Mouse (Mus musculus) midbrain, embryonic 10.5 days (tissue): ENCODE data around the gene Cul9. TPM values are rescaled to one million over a fixed set of nuclear protein-coding genes. Genes with fewer than 3 reads are reported as not detected.
"Not testable (repeated sequence)": the region's sequence is repeated elsewhere in the genome, so short reads cannot be mapped to it uniquely, and the experiment has no call there.

Experiments used
- DNase-seq: peaks from one replicate; pipeline ENCODE4 v3.0.0-alpha.2; 2017; ENCODE audit warnings: low spot score
- H3K27ac ChIP-seq: fragments of 300-500 bp; sonication (generic); replicated peaks from 2 replicates; pipeline ENCODE4 v1.5.1; 2016; ENCODE audit warnings: mild to moderate bottlenecking
- H3K27me3 ChIP-seq: fragments of 300-500 bp; sonication (generic); 2 replicates; pipeline ENCODE4 v1.6.1; 2016; ENCODE audit warnings: low read depth, mild to moderate bottlenecking; ENCODE audit not compliant: poor library complexity, severe bottlenecking
- H3K36me3 ChIP-seq: fragments of 300-500 bp; sonication (generic); 2 replicates; pipeline ENCODE4 v1.6.1; 2016; ENCODE audit warnings: mild to moderate bottlenecking, moderate library complexity
- H3K4me1 ChIP-seq: fragments of 300-500 bp; sonication (generic); 2 replicates; pipeline ENCODE4 v1.6.1; 2016
- H3K4me3 ChIP-seq: fragments of 300-500 bp; sonication (generic); 2 replicates; pipeline ENCODE4 v1.5.1; 2016; ENCODE audit warnings: mild to moderate bottlenecking, moderate library complexity
- H3K9me3 ChIP-seq: fragments of 300-500 bp; sonication (generic); replicated peaks from 2 replicates; pipeline ENCODE4 v1.6.1; 2016; ENCODE audit warnings: mild to moderate bottlenecking
- WGBS: fragments of 180-500 bp; shearing (Covaris S2); methylation state at CpG from one replicate; pipeline ENCODE4 v1.1.7; 2016; 5-methylcytosine and 5-hydroxymethylcytosine counted together
- polyA plus RNA-seq: library from polyadenylated mRNA; unstranded; fragments of >200 nt; fragmentation: Nextera tagmentation; extraction: Ambion mirVana; gene quantifications from 2 replicates; pipeline ENCODE4 v1.2.1, GENCODE M21; 2016

Gene Cul9
- polyA plus RNA-seq, 1 experiment from 2014 or later = 4.4 TPM

- DNase-seq = no peak
These were observed 25.7 kb downstream of the Cul9 start for GRCm38 (mm10) chr17:46520385-46520979.

DNA sequence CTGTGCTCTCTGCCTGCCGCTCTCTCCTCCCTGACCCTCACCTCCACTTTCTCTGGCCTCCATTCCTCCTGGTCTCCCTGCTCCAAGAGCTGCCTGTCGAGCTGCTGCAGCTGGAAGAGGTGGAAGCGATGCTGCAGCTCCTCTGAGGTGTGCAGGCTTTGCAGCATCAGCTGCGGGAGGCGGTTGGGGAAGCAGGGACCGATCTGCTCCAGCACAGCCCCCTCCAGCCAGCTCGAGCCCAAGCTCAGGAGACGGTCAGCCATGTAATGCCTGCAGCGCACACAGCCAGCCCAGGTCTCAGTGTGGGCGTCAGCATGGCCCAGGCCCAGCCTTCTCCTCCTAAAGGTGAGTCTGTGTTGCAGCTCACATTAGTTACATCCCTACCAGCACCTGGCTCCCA lies 26.2 kb downstream of the Cul9 start:
- H3K4me1 ChIP-seq = peaks cover 24% of the 10 kb centered on the region
- peaks cover 40% of the 10 kb centered on the region for H3K27me3 ChIP-seq
- WGBS = 54% methylated on average over 10 of the region's 10 CpGs
- no peaks in the 10 kb centered on the region for H3K36me3 ChIP-seq
- peak overlapping the region; percentile 24 for H3K4me3 ChIP-seq
- no peak for DNase-seq
- H3K9me3 ChIP-seq = no peaks in the 10 kb centered on the region
- H3K27ac ChIP-seq = peak overlapping the region; percentile 24; the same call in 1 of the 2 replicates

More at GRCm38 (mm10) chr17:46520385-46520979, 25.7 kb downstream of the Cul9 start:
- H3K9me3 ChIP-seq = no peaks in the 10 kb centered on the region
- peak overlapping the region; percentile 24 for H3K4me3 ChIP-seq
- 51% methylated on average over 25 of the region's 25 CpGs for WGBS
- peak overlapping the region; percentile 47; the same call in 1 of the 2 replicates for H3K27ac ChIP-seq
- peaks cover 43% of the 10 kb centered on the region for H3K27me3 ChIP-seq
- H3K4me1 ChIP-seq = peaks cover 24% of the 10 kb centered on the region
- no peaks in the 10 kb centered on the region for H3K36me3 ChIP-seq

- no peaks in the 10 kb centered on the region for H3K27me3 ChIP-seq
- H3K36me3 ChIP-seq = no peaks in the 10 kb centered on the region
- H3K9me3 ChIP-seq = no peaks in the 10 kb centered on the region
- no peak overlapping the region for H3K4me3 ChIP-seq
- no peak overlapping the region for H3K27ac ChIP-seq
- H3K4me1 ChIP-seq = peaks cover 2% of the 10 kb centered on the region; the same call in 1 of the 2 replicates
- no peak for DNase-seq
- 63% methylated on average over 2 of the region's 2 CpGs for WGBS
These were observed 32.9 kb downstream of the Cul9 start for GRCm38 (mm10) chr17:46513329-46513728.

- H3K27ac ChIP-seq = no peak overlapping the region
- peak; percentile 50 for DNase-seq
- 49% methylated on average over 11 of the region's 11 CpGs for WGBS
- H3K27me3 ChIP-seq = no peaks in the 10 kb centered on the region
- H3K4me1 ChIP-seq = peaks cover under 1% of the 10 kb centered on the region; the same call in 1 of the 2 replicates
- no peaks in the 10 kb centered on the region for H3K9me3 ChIP-seq
- H3K36me3 ChIP-seq = no peaks in the 10 kb centered on the region
- no peak overlapping the region for H3K4me3 ChIP-seq
These were observed 35.0 kb downstream of the Cul9 start for GRCm38 (mm10) chr17:46511059-46511710.

GRCm38 (mm10) chr17:46505617-46506016 lies 40.6 kb downstream of the Cul9 start:
- Histone ChIP-seq H3K9me3 (no peaks in the 10 kb centered on the region), H3K4me1 (no peaks in the 10 kb centered on the region), H3K27ac (no peak overlapping the region), H3K36me3 (peaks cover 21% of the 10 kb centered on the region), H3K4me3 (no peak overlapping the region), H3K27me3 (no peaks in the 10 kb centered on the region)
- DNase-seq = no peak
- 90% methylated on average over 3 of the region's 3 CpGs for WGBS

GRCm38 (mm10) chr17:46503847-46504638 lies 42.1 kb downstream of the Cul9 start:
- no peaks in the 10 kb centered on the region for H3K9me3 ChIP-seq
- H3K27ac ChIP-seq = no peak overlapping the region; the same call in 1 of the 2 replicates
- WGBS = 83% methylated on average over 14 of the region's 14 CpGs
- H3K36me3 ChIP-seq = peaks cover 37% of the 10 kb centered on the region
- DNase-seq = no peak
- H3K4me3 ChIP-seq = no peak overlapping the region
- no peaks in the 10 kb centered on the region for H3K4me1 ChIP-seq
- H3K27me3 ChIP-seq = no peaks in the 10 kb centered on the region

DNA sequence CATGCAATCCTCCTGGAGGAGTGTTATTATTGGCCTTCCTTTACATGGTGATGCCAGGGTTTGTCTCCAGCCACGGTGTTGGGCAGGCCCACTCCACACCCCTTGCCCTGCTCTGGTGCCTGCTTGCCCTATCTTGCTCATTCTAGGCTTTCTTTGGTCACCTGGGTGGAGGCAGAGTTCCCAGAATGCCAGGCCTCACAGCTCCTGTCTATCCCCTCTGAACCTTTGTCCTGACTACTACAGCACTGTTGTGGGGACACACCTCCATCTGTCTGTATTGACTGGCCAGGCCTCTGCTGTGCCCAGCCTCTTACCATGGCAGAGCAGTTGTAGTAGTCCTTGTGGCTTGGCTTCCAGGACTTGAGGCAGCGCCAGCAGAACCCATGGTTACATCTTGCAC lies 43.4 kb downstream of the Cul9 start:
- H3K4me1 ChIP-seq = peaks cover 9% of the 10 kb centered on the region
- H3K9me3 ChIP-seq = no peaks in the 10 kb centered on the region
- WGBS = 80% methylated on average over 2 of the region's 2 CpGs
- H3K27me3 ChIP-seq = no peaks in the 10 kb centered on the region
- DNase-seq = no peak
- no peak overlapping the region for H3K4me3 ChIP-seq
- H3K36me3 ChIP-seq = peaks cover 49% of the 10 kb centered on the region
- H3K27ac ChIP-seq = no peak overlapping the region

DNA sequence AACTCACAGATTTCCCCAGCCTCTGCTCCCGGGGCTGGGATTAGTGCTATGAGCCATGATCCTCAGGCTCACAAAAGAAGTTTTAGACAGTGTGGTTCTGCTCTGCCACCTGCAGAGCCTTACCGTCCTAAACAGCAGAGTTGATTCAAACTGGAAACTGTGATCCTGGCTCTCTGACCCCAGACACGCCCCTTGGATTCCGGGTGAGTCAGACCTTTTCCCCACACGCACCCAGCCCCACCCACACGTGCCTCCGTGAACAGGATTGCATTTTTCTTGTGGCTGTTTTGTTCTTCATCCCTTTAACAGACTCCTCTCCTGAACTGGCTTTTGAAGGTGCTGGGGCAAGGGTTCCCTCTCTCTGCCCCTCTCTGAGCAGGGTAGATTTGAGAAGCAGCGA lies 48.2 kb downstream of the Cul9 start:
- no peak for DNase-seq
- Histone ChIP-seq H3K9me3 (no peaks in the 10 kb centered on the region), H3K4me3 (peak overlapping the region; percentile 80; the same call in 1 of the 2 replicates), H3K4me1 (peaks cover 23% of the 10 kb centered on the region), H3K27ac (no peak overlapping the region), H3K27me3 (peaks cover 21% of the 10 kb centered on the region), H3K36me3 (peaks cover 46% of the 10 kb centered on the region)
- WGBS = 70% methylated on average over 8 of the region's 8 CpGs

GRCm38 (mm10) chr17:46496623-46497434 lies 49.4 kb downstream of the Cul9 start, which contains the start of gene Dnph1:
Gene Dnph1 (plus strand): TSS chr17:46496711.
- under 1% methylated on average over 44 of the region's 44 CpGs for WGBS
- H3K27ac ChIP-seq = peak within 1 kb of the TSS; percentile 93

DNA sequence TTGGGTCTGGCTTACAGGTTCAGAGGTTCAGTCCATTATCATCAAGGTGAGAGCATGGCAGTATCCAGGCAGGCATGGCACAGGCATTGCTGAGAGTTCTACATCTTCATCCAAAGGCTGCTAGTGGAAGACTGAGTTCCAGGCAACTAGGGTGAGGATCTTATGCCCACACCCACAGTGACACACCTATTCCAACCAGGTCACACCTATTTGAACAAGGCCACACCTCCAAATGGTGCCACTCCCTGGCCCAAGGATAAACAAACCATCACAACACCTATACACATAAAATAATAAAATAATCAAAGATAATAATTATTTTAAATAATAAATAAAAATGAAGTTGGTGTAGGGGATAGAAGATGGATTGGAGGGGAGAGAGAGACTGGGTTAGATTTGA lies 50.1 kb downstream of the Cul9 start:
- peaks cover 26% of the 10 kb centered on the region for H3K27me3 ChIP-seq
- H3K27ac ChIP-seq, H3K9me3 ChIP-seq, DNase-seq: not testable (repeated sequence)
- H3K36me3 ChIP-seq = peaks cover 32% of the 10 kb centered on the region
- peaks cover 23% of the 10 kb centered on the region for H3K4me1 ChIP-seq
- H3K4me3 ChIP-seq = peak overlapping the region; percentile 80; the same call in 1 of the 2 replicates

More at GRCm38 (mm10) chr17:46496623-46497434, 49.4 kb downstream of the Cul9 start, which contains the start of gene Dnph1:
- H3K36me3 ChIP-seq = peaks cover 39% of the 10 kb centered on the region
- peak within 1 kb of the TSS; percentile 80 for H3K4me3 ChIP-seq
- peak; percentile 91 for DNase-seq
- peaks cover 23% of the 10 kb centered on the region for H3K4me1 ChIP-seq
- no peaks in the 10 kb centered on the region for H3K9me3 ChIP-seq
- H3K27me3 ChIP-seq = peaks cover 26% of the 10 kb centered on the region

GRCm38 (mm10) chr17:46495486-46495885 lies 50.7 kb downstream of the Cul9 start:
- H3K4me3 ChIP-seq = no peak overlapping the region
- no peaks in the 10 kb centered on the region for H3K9me3 ChIP-seq
- 85% methylated on average over 5 of the region's 5 CpGs for WGBS
- peaks cover 26% of the 10 kb centered on the region for H3K36me3 ChIP-seq
- DNase-seq = no peak
- peaks cover 23% of the 10 kb centered on the region for H3K4me1 ChIP-seq
- peaks cover 26% of the 10 kb centered on the region for H3K27me3 ChIP-seq
- H3K27ac ChIP-seq = no peak overlapping the region

- DNase-seq = peak; percentile 48
- Histone ChIP-seq H3K27ac (peak within 1 kb of the TSS; percentile 83), H3K27me3 (peaks cover 75% of the 10 kb centered on the region), H3K4me1 (peaks cover 41% of the 10 kb centered on the region), H3K36me3 (no peaks in the 10 kb centered on the region), H3K4me3 (peak within 1 kb of the TSS; percentile 83), H3K9me3 (no peaks in the 10 kb centered on the region)
- 6% methylated on average over 38 of the region's 49 CpGs for WGBS
These were observed 58.8 kb downstream of the Cul9 start, which contains the start of gene Ttbk1 for GRCm38 (mm10) chr17:46487431-46487830. Gene Ttbk1 (minus strand): TSS chr17:46487675.
